Mouse (Mus musculus) lung, embryonic 14.5 days (tissue): ENCODE measurements around the gene Fam166a. TPM values are rescaled to one million over a fixed set of nuclear protein-coding genes. Genes with fewer than 3 reads are reported as not detected.
A peak's percentile ranks its signal among the peaks of the same experiment; 100 is the strongest.

Source experiments
- ATAC-seq: fragments of 200-750 bp; cut with Nextera tagmentation; 2 replicates; pipeline ENCODE4 v1.8.0; 2017; ENCODE audit warnings: mild to moderate bottlenecking, moderate TSS enrichment, moderate library complexity; ENCODE audit not compliant: insufficient read depth
- DNase-seq: peaks from one replicate; pipeline ENCODE4 v3.0.0-alpha.2; 2015
- H3K27ac ChIP-seq: fragments of 300-500 bp; sonication (generic); 2 replicates; pipeline ENCODE4 v1.5.1; 2014; ENCODE audit warnings: low read depth, mild to moderate bottlenecking, moderate library complexity
- H3K27me3 ChIP-seq: fragments of 300-500 bp; sonication (generic); 2 replicates; pipeline ENCODE4 v1.6.1; 2014; ENCODE audit warnings: low read length, control low read depth; ENCODE audit not compliant: insufficient read depth
- H3K36me3 ChIP-seq: fragments of 300-500 bp; sonication (generic); 2 replicates; pipeline ENCODE4 v1.6.1; 2014; ENCODE audit warnings: control low read depth; ENCODE audit not compliant: insufficient read depth
- H3K4me1 ChIP-seq: fragments of 300-500 bp; sonication (generic); 2 replicates; pipeline ENCODE4 v1.6.1; 2014; ENCODE audit warnings: antibody characterized with exemption, control low read depth; ENCODE audit not compliant: insufficient read depth
- H3K4me2 ChIP-seq: fragments of 300-500 bp; sonication (generic); 2 replicates; pipeline ENCODE4 v1.6.1; 2014; ENCODE audit warnings: mild to moderate bottlenecking
- H3K4me3 ChIP-seq: fragments of 300-500 bp; sonication (generic); 2 replicates; pipeline ENCODE4 v1.5.1; 2014; ENCODE audit warnings: low read depth, low read length
- H3K9ac ChIP-seq: fragments of 300-500 bp; sonication (generic); 2 replicates; pipeline ENCODE4 v1.6.1; 2014
- H3K9me3 ChIP-seq: fragments of 300-500 bp; sonication (generic); 2 replicates; pipeline ENCODE4 v1.6.1; 2016; ENCODE audit warnings: low read depth, low read length, control low read depth
- CTCF ChIP-seq: IDR thresholded peaks from 2 replicates; pipeline ENCODE4 v1.5.1; 2016; ENCODE audit warnings: antibody characterized with exemption, low read depth
- WGBS: fragments of 180-500 bp; shearing (Covaris S2); extraction: QIAGEN DNeasy Blood & Tissue Kit; methylation state at CpG from one replicate; pipeline ENCODE4 v1.1.7; 2014; 5-methylcytosine and 5-hydroxymethylcytosine counted together
- polyA plus RNA-seq: library from polyadenylated mRNA; unstranded; fragments of >200 nt; fragmentation: Nextera tagmentation; extraction: Ambion mirVana; gene quantifications from 2 replicates; pipeline ENCODE4 v1.2.1, GENCODE M21; 2014

Gene Fam166a
- polyA plus RNA-seq, 1 experiment from 2014 or later = 0.47 TPM

DNA sequence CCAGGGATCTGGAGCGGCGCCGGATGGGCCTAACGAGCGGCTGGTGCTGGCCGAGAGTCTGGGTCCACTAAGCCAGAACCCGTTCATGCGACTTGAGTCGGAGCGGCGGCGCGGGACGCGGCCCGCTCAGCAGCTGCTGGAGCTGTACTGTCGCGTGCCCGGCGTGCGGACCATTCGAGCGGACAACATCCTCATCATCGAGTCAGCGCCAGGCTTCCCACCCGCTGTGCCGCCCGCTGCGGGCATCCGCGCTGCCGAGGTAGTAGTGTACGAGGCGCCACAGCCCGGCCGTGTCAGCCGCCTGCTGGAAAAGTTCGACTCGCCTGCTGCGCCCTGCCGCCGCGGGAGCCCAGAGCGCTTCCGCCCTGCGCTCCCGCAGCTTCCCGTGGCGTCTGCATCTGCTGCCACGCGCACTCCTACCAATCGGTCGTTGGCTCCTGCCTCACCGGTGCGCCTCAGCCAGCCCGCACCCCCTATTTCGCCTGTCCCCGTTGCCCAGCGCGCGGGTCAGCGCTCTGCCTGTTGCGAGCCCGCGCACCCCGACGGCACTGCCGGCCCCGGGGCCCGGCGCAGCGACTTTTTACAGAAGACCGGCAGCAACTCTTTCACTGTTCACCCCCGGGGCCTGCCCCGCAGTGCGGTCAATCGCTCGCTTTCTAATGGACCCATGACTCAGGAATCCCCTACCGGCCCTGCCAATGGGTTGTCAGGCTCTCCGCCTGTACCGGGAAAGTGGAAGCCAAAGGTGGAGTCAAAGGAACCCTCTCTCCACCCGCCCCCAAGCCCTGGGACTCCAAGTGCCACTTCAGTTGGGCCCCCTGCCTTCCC lies 44.5 kb downstream of the Fam166a start:
- no peak for TF ChIP-seq CTCF
- H3K27ac ChIP-seq = no peak overlapping the region
- H3K4me2 ChIP-seq = peak overlapping the region; percentile 100
- H3K4me3 ChIP-seq = peak overlapping the region; percentile 74
- H3K9me3 ChIP-seq = no peaks in the 10 kb centered on the region
- H3K36me3 ChIP-seq = no peaks in the 10 kb centered on the region
- ATAC-seq (peak; percentile 28), DNase-seq (peak; percentile 49)
- H3K27me3 ChIP-seq = peaks cover 16% of the 10 kb centered on the region
- peak overlapping the region; percentile 54 for H3K9ac ChIP-seq
- H3K4me1 ChIP-seq = no peaks in the 10 kb centered on the region
- under 1% methylated on average over 82 of the region's 82 CpGs for WGBS

DNA sequence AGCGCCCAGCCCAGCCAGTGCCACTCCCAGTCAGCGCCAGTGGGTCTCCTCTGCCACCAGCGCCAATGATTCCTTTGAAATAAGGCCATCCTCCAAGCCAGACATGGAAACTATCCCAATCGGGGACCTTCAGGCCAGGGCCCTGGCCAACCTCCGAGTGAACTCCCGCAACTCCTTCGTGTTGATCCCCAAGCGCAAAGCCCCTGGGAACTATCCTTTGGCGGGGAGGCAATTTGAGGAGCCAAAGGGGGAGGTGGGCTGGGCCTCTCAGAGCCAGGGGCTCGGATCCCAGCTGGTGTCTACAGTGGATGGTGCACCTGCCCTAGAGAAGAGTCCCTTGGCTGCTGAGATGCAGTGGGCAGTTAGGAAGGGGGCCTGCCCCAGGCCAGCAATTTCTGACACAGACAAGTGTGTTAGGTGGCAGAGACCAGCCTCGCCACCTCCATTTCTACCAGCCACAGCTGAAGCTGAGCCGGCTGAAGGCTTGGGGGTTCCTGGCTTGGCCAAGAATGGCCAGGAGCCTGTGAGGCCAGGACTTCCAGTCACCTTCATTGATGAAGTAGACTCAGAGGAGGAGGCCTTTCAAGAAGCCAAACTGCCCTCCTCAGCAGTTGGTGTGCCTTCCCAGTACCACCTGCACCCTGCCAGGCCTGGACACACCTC lies 45.2 kb downstream of the Fam166a start:
- WGBS = 19% methylated on average over 12 of the region's 12 CpGs
- Histone ChIP-seq H3K4me2 (peak overlapping the region; percentile 100), H3K4me1 (no peaks in the 10 kb centered on the region), H3K9ac (peak overlapping the region; percentile 54), H3K9me3 (no peaks in the 10 kb centered on the region), H3K36me3 (peaks cover 5% of the 10 kb centered on the region; the same call in 1 of the 2 replicates), H3K27me3 (peaks cover 16% of the 10 kb centered on the region), H3K4me3 (peak overlapping the region; percentile 74), H3K27ac (no peak overlapping the region)
- TF ChIP-seq CTCF = no peak
- DNase-seq = no peak
- ATAC-seq = no peak

DNA sequence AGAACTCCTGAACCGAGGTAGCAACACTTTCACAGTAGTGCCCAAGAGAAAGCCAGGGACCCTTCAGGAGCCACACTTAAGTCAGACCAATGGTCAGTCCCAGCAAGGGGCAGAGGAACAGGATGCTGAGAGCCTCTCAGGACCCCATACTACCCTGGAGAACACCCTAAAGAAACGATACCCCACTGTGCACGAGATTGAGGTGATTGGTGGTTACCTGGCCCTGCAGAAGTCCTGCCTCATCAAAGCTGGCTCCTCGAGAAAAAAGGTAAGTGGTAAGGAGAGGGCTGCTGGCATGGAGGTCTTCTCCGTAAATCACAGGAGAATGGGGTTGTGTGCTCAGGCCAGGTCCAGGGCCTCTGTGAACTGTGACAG lies 45.7 kb downstream of the Fam166a start:
- H3K9ac ChIP-seq = no peak overlapping the region; the same call in 1 of the 2 replicates

DNA sequence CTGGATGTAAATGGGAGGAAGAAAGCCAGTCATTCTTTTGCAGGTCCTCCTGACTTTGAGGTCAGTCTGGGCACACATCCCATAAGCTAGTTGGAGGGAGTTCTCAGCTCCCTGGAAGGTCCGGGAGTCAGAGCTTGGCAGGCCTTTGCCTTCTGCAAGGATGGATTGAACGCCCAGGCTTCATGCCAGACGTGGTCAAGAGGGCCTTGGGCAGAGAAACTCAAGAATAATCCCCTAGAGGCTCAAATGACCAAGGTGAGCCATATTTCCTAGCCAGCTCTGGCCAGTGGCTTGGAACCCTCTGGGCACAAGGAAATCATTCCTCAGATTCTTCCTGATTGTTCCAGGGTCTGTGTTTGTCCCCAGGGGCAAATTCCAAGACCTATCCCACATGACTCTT lies 46.3 kb downstream of the Fam166a start:
- Histone ChIP-seq H3K27me3 (peaks cover 16% of the 10 kb centered on the region), H3K4me2 (no peak overlapping the region), H3K36me3 (peaks cover 16% of the 10 kb centered on the region; the same call in 1 of the 2 replicates), H3K27ac (no peak overlapping the region), H3K9ac (no peak overlapping the region), H3K9me3 (no peaks in the 10 kb centered on the region), H3K4me1 (no peaks in the 10 kb centered on the region), H3K4me3 (no peak overlapping the region)
- ATAC-seq (no peak), DNase-seq (no peak)
- no peak for TF ChIP-seq CTCF
- 62% methylated on average over 3 of the region's 3 CpGs for WGBS

More for the DNA sequence above, 45.7 kb downstream of the Fam166a start:
- TF ChIP-seq CTCF = no peak
- Histone ChIP-seq H3K27me3 (peaks cover 16% of the 10 kb centered on the region), H3K9me3 (no peaks in the 10 kb centered on the region), H3K36me3 (peaks cover 10% of the 10 kb centered on the region; the same call in 1 of the 2 replicates), H3K4me1 (no peaks in the 10 kb centered on the region), H3K27ac (no peak overlapping the region), H3K4me2 (peak overlapping the region; percentile 100; the same call in 1 of the 2 replicates), H3K4me3 (peak overlapping the region; percentile 74; the same call in 1 of the 2 replicates)
- no peak for ATAC-seq
- DNase-seq = no peak
- WGBS = 70% methylated on average over 5 of the region's 5 CpGs

DNA sequence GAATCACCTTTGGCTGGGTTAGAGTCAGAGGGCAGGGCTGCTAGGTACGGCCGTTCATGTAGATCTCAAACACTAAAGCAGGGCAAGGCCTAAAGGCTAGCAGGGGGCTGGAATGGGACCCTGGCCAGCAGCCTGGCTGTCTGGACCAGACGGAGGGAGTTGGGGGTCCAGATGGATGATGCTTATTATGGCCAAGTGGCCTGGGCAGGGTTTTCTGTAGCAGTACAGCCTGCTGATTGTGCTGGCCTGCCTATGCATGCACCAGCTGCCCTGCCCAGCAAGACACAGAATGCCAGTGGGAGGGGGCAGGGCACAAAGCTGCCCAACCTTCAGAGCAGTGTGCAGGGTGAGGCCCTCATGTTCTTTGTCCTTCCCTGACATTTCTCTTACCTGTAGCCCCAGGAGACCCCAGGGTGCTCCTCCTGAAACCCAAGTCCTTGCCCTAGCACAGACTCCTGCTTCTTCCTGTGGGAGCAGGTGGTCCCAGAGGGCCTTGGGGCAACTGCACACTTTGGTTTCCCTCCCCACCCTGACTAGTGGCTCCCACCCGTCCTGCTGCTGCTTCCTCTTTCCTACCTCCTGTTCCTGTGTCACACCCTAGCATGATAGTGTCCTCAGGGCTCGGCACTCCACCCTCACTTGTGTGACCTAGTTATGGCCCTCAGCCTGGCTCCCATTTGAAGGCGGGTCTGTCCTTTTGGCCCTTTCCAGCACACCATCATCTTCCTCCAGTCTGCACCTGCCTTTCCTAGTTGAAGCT lies 47.5 kb downstream of the Fam166a start:
- Histone ChIP-seq H3K36me3 (peaks cover 27% of the 10 kb centered on the region), H3K27ac (no peak overlapping the region), H3K9ac (no peak overlapping the region), H3K4me2 (no peak overlapping the region), H3K27me3 (peaks cover 16% of the 10 kb centered on the region), H3K4me3 (no peak overlapping the region), H3K4me1 (no peaks in the 10 kb centered on the region), H3K9me3 (no peaks in the 10 kb centered on the region)
- DNase-seq = no peak
- 60% methylated on average over 6 of the region's 6 CpGs for WGBS
- ATAC-seq = no peak
- no peak for TF ChIP-seq CTCF

DNA sequence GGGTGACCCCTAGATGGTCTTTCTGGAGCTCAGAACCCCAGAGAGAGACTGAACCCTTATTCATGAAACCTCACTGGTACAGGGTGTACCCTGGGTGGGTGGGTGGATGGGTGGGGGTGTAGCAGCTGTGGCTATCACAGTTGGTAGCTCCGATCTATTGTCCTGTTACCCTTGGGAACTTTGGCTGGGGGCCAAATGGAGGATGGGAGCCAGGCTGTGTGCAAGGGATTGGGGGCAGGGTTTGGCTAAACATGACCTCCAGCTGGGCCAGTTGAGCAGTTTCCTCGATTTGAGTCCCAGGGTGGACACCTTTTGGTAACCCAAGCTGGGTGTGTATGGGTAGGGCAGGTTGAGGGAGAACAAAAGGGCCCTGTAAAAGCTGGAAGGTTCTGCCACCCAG lies 48.2 kb downstream of the Fam166a start:
- peaks cover 16% of the 10 kb centered on the region for H3K27me3 ChIP-seq
- H3K36me3 ChIP-seq = peaks cover 27% of the 10 kb centered on the region
- TF ChIP-seq CTCF = no peak
- DNase-seq (no peak), ATAC-seq (no peak)
- no peak overlapping the region; the same call in 1 of the 2 replicates for H3K4me3 ChIP-seq
- H3K9me3 ChIP-seq = no peaks in the 10 kb centered on the region
- 0 out of 2 replicates have a peak, but pooled peaks cover 5% of the 10 kb centered on the region for H3K4me1 ChIP-seq
- H3K4me2 ChIP-seq = no peak overlapping the region
- no peak overlapping the region for H3K9ac ChIP-seq
- WGBS = 52% methylated on average over 2 of the region's 2 CpGs
- H3K27ac ChIP-seq = no peak overlapping the region
